Mouse (Mus musculus) lung, postnatal 0 days (tissue): Measurements from ENCODE around the gene Fbxw11.

ENCODE experiments used
- CTCF ChIP-seq: IDR thresholded peaks from 2 replicates; pipeline ENCODE4 v1.5.1; 2016; ENCODE audit warnings: antibody characterized with exemption, mild to moderate bottlenecking
- EP300 ChIP-seq: IDR thresholded peaks from 2 replicates; pipeline ENCODE4 v1.6.1; 2016; ENCODE audit warnings: antibody characterized with exemption, mild to moderate bottlenecking, control low read depth

DNA sequence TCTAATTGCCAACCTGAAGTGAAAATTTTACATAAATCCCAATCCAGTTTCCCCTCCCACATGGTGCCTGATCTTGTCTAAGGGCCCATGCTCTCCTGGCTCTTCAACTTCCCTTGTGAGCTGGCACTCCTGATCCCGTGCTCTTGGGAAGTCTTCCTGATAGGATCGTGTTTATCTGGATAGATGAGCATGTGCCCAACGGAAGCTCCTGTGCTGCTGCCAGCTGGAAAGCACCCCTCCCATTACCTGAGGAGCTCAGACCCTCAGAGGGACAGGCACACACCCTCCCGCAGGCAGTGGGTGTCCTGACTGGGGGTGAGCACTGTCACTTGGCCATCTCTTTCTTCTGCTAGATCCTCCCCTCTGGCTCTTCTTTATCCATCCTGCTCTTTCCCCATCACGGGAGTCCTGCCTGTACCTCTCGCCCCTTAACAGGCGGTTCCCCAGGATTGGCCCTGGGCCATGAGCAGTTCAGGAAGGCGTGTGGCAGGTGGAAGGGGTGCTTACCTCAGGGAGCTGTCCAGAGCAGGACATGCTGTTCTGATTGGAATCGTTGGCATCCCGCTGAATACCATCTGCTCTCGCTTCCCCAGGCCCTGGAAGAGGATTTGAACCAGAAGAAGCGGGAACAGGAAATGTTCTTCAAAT lies 20.6 kb upstream of the Fbxw11 start:
- TF ChIP-seq EP300 (no peak), CTCF (no peak)
